11 mouse cellular contexts compared by ENCODE assay signal in genomic region chr10:108237049-108237448, GRCm38 (mm10).
"Had no signal": no experiment of that assay in that cellular context is flagged by ENCODE, and none has a peak within 500 bp of the region (broad histone marks: within the 10 kb centered on the region; RNA-seq: fewer than 3 reads in every experiment).

No protein-coding gene starts in this region.

- ATAC-seq: liver, embryonic 12.5 days; midbrain, embryonic 13.5 days had no signal

- DNase-seq: kidney, adult 8-10 months; kidney, postnatal 10 days; kidney, postnatal 36 days; liver; lung, adult 2 months; right cerebral cortex, postnatal 14 days; right cerebral cortex, postnatal 4 days; spleen, adult 18-20 months; thymus, postnatal 25 days had no signal
